Mouse (Mus musculus): ENCODE results near the gene Ppargc1a.

Gene Ppargc1a

GRCm38 (mm10) chr5:51567659-51568058 is at the start of gene Ppargc1a:
Gene Ppargc1a, minus strand, starts transcription at chr5:51567726.
- DNase-seq (ENCODE audit: extremely low read depth, low read depth, low spot score) = no peak

GRCm38 (mm10) chr5:51616877-51617276 is 49.4 kb upstream of the Ppargc1a start:
- no peak for DNase-seq (ENCODE audit: extremely low read depth, low read depth, low spot score)

- no peak for DNase-seq (ENCODE audit: extremely low read depth, low read depth, low spot score)
Observed at GRCm38 (mm10) chr5:51612049-51612448, 44.5 kb upstream of the Ppargc1a start.

GRCm38 (mm10) chr5:51607686-51608480 is 40.4 kb upstream of the Ppargc1a start:
- no peak for DNase-seq (ENCODE audit: extremely low read depth, low read depth, low spot score)

- DNase-seq (ENCODE audit: extremely low read depth, low read depth, low spot score) = no peak
Observed at GRCm38 (mm10) chr5:51599549-51599948, 32.0 kb upstream of the Ppargc1a start.

GRCm38 (mm10) chr5:51595644-51596043 is 28.1 kb upstream of the Ppargc1a start:
- DNase-seq (ENCODE audit: extremely low read depth, low read depth, low spot score) = peak; percentile 89

GRCm38 (mm10) chr5:51592206-51592605 is 24.7 kb upstream of the Ppargc1a start:
- DNase-seq (ENCODE audit: extremely low read depth, low read depth, low spot score) = no peak

- no peak for DNase-seq (ENCODE audit: extremely low read depth, low read depth, low spot score)
Observed at GRCm38 (mm10) chr5:51591537-51592154, 24.1 kb upstream of the Ppargc1a start.

GRCm38 (mm10) chr5:51586187-51586586 is 18.7 kb upstream of the Ppargc1a start:
- DNase-seq (ENCODE audit: extremely low read depth, low read depth, low spot score) = no peak

- no peak for DNase-seq (ENCODE audit: extremely low read depth, low read depth, low spot score)
Observed at GRCm38 (mm10) chr5:51584987-51585386, 17.5 kb upstream of the Ppargc1a start.

GRCm38 (mm10) chr5:51584186-51584585 is 16.7 kb upstream of the Ppargc1a start:
- DNase-seq (ENCODE audit: extremely low read depth, low read depth, low spot score) = no peak

GRCm38 (mm10) chr5:51583632-51584031 is 16.1 kb upstream of the Ppargc1a start:
- peak; percentile 40 for DNase-seq (ENCODE audit: extremely low read depth, low read depth, low spot score)

GRCm38 (mm10) chr5:51583030-51583429 is 15.5 kb upstream of the Ppargc1a start:
- no peak for DNase-seq (ENCODE audit: extremely low read depth, low read depth, low spot score)

GRCm38 (mm10) chr5:51582618-51583017 is 15.1 kb upstream of the Ppargc1a start:
- DNase-seq (ENCODE audit: extremely low read depth, low read depth, low spot score) = no peak

GRCm38 (mm10) chr5:51577594-51577993 is 10.1 kb upstream of the Ppargc1a start:
- no peak for DNase-seq (ENCODE audit: extremely low read depth, low read depth, low spot score)

- DNase-seq (ENCODE audit: extremely low read depth, low read depth, low spot score) = no peak
Observed at GRCm38 (mm10) chr5:51573770-51574169, 6.2 kb upstream of the Ppargc1a start.

- DNase-seq (ENCODE audit: extremely low read depth, low read depth, low spot score) = no peak
Observed at GRCm38 (mm10) chr5:51568198-51568690, 718 bp upstream of the Ppargc1a start.

- DNase-seq (ENCODE audit: extremely low read depth, low read depth, low spot score) = no peak
Observed at GRCm38 (mm10) chr5:51565672-51566071, 1.9 kb downstream of the Ppargc1a start.

GRCm38 (mm10) chr5:51565038-51565437 is 2.5 kb downstream of the Ppargc1a start:
- DNase-seq (ENCODE audit: extremely low read depth, low read depth, low spot score) = no peak

- no peak for DNase-seq (ENCODE audit: extremely low read depth, low read depth, low spot score)
Observed at GRCm38 (mm10) chr5:51563574-51563973, 4.0 kb downstream of the Ppargc1a start.

GRCm38 (mm10) chr5:51557607-51558278 is 9.8 kb downstream of the Ppargc1a start:
- no peak for DNase-seq (ENCODE audit: extremely low read depth, low read depth, low spot score)

- DNase-seq (ENCODE audit: extremely low read depth, low read depth, low spot score) = no peak
Observed at GRCm38 (mm10) chr5:51553671-51554070, 13.9 kb downstream of the Ppargc1a start.
